Mouse (Mus musculus) ES-E14 (cell line): ENCODE measurements around the gene Nfib.

ENCODE experiments used
- MAFK ChIP-seq: IDR thresholded peaks from 2 replicates; pipeline ENCODE4 v1.6.1; 2014; ENCODE audit warnings: mild to moderate bottlenecking, low read depth, low read length, inconsistent platforms; ENCODE audit not compliant: insufficient read depth
- ZC3H11A ChIP-seq: IDR thresholded peaks from 2 replicates; pipeline ENCODE4 v1.6.1; 2012; ENCODE audit warnings: low read depth, mild to moderate bottlenecking, inconsistent platforms, low read length, borderline replicate concordance

DNA sequence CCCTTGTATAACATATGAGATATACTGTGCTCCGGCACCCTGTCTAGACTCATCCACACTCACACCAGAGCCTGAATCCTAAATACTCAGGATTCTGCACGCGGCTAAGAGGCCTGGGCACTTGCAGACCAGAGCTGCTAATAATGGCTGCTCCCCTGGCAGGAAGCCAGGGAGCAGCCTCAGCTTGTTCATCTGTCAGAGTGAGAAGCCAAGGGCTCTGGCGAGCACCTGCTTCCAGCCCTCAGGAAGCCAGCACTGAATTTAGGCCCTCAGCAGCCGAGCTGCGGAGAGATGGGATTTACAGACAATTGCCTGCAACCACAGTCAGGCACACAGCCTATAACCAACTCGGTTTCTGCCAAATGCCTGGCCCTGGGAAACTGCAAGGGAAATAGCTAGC lies 15.3 kb downstream of the Nfib start:
- TF ChIP-seq ZC3H11A: no peak
- no peak for TF ChIP-seq MAFK
